Mouse (Mus musculus): Measurements from ENCODE around the gene Stard13.

Gene Stard13

DNA sequence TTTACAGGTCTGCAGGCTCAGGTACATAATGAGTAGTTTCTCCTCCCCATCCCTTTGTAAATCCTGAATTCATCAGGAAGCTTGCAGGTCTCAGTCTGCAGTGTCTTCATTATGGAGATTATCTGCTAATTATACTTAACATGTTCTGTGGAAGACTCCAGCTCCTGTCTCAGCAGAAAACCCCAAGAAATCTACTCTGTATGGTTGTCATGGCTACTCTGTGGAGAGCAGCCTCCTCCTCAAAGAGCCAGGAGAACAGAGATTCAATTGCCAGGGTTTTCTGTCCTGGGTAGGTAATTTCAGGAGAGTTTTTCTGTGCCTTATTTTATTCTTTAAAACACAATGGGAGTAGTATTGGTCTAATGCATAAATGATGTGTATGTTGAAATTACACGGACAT is 210.7 kb downstream of the Stard13 start:
- in situ Hi-C loops (cut with MboI, MseI): no loop called here

DNA sequence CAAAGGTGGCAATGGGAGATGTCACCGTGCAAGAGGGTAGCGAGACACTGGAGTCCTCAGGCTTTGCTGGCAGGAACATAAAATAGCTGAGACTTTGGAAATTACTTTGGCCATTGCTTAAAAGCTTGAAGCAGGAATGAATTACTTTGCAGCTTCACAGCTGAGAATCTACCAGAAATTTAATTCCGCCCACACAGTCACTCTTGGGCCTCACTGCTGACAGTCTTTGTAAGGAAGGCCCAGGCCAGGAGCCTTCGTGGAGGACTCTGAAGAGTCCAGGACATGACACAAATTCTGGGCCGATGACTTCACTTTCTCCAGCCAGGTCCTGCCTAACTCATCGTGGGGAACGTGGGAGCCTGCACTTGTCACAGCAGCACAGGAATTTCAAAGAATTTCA is 211.6 kb downstream of the Stard13 start:
- in situ Hi-C loops (cut with MboI, MseI): no loop called here

DNA sequence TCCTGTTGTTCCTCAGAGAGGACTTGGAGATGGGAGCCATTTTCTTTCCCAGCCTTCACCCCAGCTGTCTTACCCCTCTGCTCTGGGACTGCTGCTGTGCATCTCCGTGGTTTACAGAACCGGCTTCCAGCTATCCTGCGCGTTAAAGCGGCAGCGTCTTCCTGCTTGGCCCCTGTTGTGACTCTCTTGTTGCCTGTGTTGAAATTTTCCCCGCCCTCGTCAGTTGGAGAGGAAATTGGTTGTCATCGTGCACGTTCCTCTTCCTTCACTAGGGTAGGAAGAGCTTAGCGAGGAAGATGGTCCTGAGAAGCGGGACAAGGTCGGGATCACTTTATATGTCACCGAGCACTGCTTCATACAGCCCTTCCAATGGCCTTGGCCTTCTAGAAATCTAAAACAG is 212.8 kb downstream of the Stard13 start:
- in situ Hi-C loops (cut with MboI, MseI): no loop called here

DNA sequence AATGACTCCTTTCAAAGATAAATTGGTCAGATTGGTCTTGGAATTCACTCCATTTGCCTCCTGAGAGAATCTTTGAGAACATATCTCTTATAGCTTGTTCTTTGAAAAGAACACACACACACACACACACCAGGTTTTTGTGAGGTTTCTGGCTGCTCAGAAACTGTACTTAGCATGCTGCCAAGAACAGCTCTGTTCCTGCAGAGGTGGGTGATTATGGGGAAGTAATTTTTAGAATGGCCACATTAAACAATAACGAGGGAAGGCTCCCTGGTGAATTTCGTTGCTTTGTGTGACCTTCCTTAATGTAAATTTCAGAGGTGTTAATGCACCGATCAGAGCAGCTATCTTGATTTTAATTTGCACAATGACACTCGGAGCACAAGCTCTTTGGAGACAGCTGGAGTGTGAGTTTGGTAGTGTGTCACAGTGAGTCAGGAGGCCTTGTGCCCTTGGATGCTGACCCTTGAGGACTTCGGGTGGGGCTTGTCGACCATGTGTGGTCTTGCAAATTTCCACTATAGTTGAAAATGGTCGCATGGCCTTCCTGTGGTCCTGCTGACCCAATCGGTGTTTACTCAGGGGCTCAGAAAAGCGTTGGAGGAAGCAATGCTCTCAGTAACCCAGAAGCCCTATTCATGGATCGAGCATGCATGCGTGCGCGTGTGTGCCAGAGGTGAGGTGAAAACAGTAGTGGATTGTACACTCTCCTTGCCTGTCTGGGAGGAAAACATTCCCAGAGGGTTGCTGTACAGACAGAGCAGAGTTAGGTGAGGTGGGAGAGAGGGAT is 213.4 kb downstream of the Stard13 start:
- in situ Hi-C loops (cut with MboI, MseI): no loop called here

DNA sequence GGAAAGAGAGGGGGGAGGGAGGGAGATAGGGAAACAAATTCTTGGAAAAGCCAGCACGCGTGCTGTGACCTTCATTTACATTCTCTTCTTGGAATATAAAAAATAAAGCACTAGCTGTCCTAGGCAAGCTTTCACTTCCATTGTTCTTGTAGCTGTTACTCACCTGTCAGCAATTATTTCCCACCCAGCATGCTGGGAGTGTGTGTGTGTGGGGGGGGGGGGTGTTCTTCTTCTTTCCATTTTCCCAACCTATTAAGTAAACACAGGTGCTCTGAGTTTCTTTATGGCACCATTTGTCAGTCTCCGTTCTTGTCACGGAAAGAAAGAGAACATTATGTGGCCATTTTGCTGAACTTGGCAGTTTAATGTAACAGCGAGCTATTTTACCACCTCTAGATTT is 214.7 kb downstream of the Stard13 start:
- in situ Hi-C loops (cut with MboI, MseI): no loop called here

DNA sequence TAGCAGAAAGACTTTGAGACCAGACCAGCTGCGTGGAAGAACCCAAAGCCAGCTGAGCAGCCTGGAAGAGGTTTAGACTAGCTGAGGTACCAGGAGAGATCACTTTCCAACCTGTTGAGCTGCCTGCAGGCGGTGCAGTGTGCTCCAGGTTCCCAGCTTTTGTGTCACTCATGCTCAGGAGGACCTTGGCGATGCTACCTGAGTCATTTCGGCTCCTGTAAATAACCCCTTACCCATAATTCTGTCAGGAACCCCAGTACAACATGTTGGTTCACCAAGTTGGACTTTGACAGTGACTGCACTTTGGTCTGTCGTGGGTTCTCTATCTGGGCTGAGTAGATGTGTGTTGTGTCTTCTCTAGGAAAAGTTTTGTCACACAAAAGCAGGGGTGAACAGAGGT is 215.2 kb downstream of the Stard13 start:
- in situ Hi-C loops (cut with MboI, MseI): no loop called here

DNA sequence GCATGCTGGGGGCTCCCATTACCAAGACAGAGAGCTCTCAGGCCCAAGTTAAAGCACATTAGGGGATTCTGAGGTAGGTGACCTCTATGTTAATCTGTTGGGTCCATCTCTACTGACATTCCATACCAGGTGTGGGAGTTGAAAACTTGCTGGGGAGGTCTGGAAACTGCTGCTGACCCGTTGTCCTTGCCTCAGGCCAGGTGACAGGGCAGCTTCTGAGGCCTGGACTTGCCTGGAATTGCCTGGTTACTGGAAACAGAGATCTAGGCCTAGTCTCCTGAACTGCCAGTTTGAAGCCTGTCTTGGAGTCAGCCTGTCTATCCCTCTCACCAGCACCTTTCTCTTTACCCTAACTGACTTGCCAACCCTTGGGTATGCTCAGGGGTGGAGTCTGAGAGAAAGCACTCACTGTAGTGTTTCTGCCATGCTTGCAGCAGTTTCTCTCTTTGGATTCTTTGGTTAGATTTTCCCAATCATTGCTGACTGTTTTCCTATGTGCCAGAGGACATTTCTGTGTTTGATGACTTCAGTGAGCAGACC is 229.3 kb downstream of the Stard13 start:
- in situ Hi-C loops (cut with MboI, MseI): no loop called here

DNA sequence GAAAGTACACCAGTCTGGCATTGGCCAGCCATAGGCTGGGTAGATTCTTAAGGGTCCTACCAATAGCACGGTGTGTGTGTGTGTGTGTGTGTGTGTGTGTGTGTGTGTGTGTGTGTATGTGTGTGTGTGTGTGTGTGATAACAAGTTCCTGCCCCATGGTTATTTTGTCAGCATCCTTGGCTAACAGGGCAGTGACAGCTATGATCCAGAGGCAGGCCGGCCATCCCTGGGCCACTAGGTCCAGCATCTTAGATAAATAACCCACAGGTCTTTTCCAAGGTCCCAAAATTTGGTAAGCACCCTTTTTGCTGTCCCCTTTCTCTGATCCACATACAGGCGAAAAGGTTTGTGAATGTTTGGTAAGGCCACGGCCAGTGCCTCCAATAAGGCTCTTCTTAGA is 231.6 kb downstream of the Stard13 start:
- in situ Hi-C loops (cut with MboI, MseI): no loop called here

DNA sequence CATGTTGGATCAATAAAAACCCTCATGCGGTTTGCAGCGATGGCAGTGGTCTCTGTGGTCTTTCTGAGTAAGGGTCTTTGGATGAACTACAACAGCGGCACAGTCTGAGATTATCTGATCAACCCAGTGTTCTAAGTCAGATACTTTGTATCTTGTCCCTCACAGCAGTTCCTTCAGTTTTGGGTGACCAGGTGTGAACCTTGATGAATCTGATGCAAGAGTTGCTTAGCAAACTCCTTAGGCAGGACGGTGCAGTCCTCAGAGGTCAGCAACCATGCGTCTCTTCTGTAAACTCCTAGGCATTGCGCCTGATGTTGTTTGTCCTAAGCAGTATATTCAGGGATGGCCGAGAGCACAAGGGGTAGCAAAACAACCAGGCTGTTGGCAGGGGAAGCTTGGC is 232.5 kb downstream of the Stard13 start:
- in situ Hi-C loops (cut with MboI, MseI): no loop called here

DNA sequence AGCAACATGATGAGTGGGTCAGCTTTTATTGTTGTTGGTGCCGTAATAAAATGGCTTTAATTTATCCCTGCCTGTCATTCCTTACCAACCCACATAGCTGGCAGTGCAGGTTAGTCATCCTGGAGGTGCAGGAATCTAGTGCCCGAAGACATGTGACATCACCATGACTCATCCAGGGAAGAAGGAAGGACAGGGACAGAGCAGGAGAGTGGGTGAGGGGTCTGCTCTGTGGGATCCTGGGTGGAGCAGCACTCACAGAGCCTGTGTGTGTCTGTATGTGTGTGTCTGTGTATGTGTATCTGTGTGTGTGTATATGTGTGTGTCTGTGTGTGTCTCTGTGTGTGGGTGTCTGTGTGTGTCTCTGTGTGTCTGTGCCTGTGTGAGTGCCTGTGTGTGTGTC is 237.1 kb downstream of the Stard13 start:
- in situ Hi-C loops (cut with MboI, MseI): loop anchor here in 1 of 2 experiments (5.0 kb wide), 1 partner anchor 446 kb away; no protein-coding TSS in a partner anchor

DNA sequence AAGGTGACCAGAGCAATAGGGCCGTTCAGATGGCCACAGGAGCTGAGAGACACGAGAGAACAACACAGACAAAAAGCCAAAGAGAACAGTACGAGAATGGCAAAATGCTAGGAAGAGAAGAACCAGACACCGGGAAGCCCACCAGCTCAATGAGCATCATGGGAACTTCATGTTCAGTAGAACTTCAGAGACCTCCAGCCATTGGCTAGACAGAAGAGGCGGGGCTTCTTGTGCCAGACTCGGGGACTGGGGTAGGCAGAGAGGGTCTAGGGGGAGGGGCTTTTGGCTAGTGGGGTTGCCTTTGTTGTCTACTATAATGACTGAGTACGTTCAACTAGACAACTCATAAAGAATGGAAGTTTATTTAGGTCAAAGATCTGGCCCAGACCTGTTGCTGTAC is 239.5 kb downstream of the Stard13 start:
- in situ Hi-C loops (cut with MboI, MseI): no loop called here
